Mouse (Mus musculus): Measurements from ENCODE around the gene Gm36210.

DNA sequence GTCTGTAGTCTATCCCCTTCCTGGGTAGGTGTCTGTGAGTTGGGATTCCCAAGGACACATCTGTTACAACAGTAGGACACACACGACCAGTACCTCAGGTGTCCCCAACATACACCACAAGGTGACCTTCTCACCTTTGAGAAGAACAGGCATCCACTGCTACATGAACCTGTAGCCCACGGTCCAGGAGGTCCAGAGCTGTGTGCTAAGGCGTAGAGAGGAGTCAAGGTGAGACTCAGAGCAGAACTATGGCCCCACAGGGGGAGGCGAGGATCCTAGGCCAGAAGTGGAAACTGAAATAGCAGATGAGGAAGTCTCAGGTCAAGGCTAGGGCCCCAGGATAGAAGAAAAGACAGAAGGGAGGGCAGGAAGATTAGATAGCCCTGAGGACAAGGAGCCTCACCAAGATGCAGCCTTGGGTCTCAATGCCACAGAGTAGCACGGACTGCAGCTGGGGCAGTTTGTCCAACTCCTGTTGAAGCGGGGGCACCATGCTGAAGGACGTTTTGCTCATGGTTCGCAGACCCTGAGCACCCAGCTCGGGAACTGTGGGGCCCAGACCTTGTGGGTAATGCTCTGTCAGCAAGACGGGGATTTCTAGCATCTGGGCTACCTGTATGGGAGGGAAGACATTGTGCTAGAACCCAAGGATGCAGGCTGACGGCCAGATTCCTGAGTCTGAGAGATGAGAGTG is 55.5 kb downstream of the Gm36210 start:
- TF ChIP-seq CTCF (IDR thresholded peaks at IDR 0.05; ENCODE audit: low read depth): no peak
- no peak for TF ChIP-seq EP300 (IDR thresholded peaks at IDR 0.05; ENCODE audit: low read depth)

Data from liver, postnatal 0 days (tissue).